Mouse (Mus musculus) thymus, postnatal 36 days (tissue): ENCODE measurements at regions not wholly inside any gene's neighbourhood (a gene's known extent, or its start where the extent isn't known, plus 50 kb on each side); places are given as distances from the start of the nearest gene placed in this dataset.

Experiments
- DNase-seq, 2 experiments: peaks; one replicate each; pipeline ENCODE4 v3.0.0; 2022; ENCODE audit warnings: mixed read lengths in 2 of 2

- no peak for DNase-seq
Observed at GRCm38 (mm10) chr14:67181586-67181985, 1172.6 kb upstream of the Gulo start.

- no peak for DNase-seq
Observed at GRCm38 (mm10) chr14:67179549-67179948, 1170.5 kb upstream of the Gulo start.

- no peak for DNase-seq
Observed at GRCm38 (mm10) chr14:67178329-67179039, 1169.5 kb upstream of the Gulo start.

GRCm38 (mm10) chr14:67176672-67177071, 1167.7 kb upstream of the Gulo start:
- no peak for DNase-seq

GRCm38 (mm10) chr14:67176100-67176499, 1167.1 kb upstream of the Gulo start:
- DNase-seq = no peak

- no peak for DNase-seq
Observed at GRCm38 (mm10) chr14:67174929-67175328, 1165.9 kb upstream of the Gulo start.

- no peak for DNase-seq
Observed at GRCm38 (mm10) chr14:67170801-67171200, 1161.8 kb upstream of the Gulo start.

- DNase-seq = no peak
Observed at GRCm38 (mm10) chr14:67170248-67170647, 1161.2 kb upstream of the Gulo start.

GRCm38 (mm10) chr14:67169201-67169600, 1160.2 kb upstream of the Gulo start:
- no peak for DNase-seq

- no peak for DNase-seq
Observed at GRCm38 (mm10) chr14:67159996-67160395, 1151.0 kb upstream of the Gulo start.

- no peak for DNase-seq
Observed at GRCm38 (mm10) chr14:67158867-67159266, 1149.9 kb upstream of the Gulo start.

- no peak for DNase-seq
Observed at GRCm38 (mm10) chr14:67156366-67156765, 1147.4 kb upstream of the Gulo start.

GRCm38 (mm10) chr14:67153621-67154020, 1144.6 kb upstream of the Gulo start:
- no peak for DNase-seq

GRCm38 (mm10) chr14:67149961-67150471, 1141.0 kb upstream of the Gulo start:
- peak; percentile 13 to 18 for DNase-seq

- no peak for DNase-seq
Observed at GRCm38 (mm10) chr14:67149091-67149490, 1140.1 kb upstream of the Gulo start.

- DNase-seq = no peak
Observed at GRCm38 (mm10) chr14:67146602-67147001, 1137.6 kb upstream of the Gulo start.

GRCm38 (mm10) chr14:67145046-67145445, 1136.0 kb upstream of the Gulo start:
- no peak for DNase-seq

- DNase-seq = no peak
Observed at GRCm38 (mm10) chr14:67144461-67144985, 1135.5 kb upstream of the Gulo start.

GRCm38 (mm10) chr14:67143826-67144225, 1134.8 kb upstream of the Gulo start:
- no peak for DNase-seq

- no peak for DNase-seq
Observed at GRCm38 (mm10) chr14:67142556-67143250, 1133.7 kb upstream of the Gulo start.

- no peak for DNase-seq
Observed at GRCm38 (mm10) chr14:67141581-67142441, 1132.8 kb upstream of the Gulo start.

GRCm38 (mm10) chr14:67141151-67141550, 1132.1 kb upstream of the Gulo start:
- no peak for DNase-seq

- no peak for DNase-seq
Observed at GRCm38 (mm10) chr14:67139674-67140073, 1130.7 kb upstream of the Gulo start.
